Mouse (Mus musculus) megakaryocyte, adult 5-6 weeks (primary cell): ENCODE data around the gene Gm21812. TPM values are rescaled to one million over a fixed set of nuclear protein-coding genes. Genes with fewer than 3 reads are reported as not detected.
"Not testable (repeated sequence)": the region's sequence is repeated elsewhere in the genome, so short reads cannot be mapped to it uniquely, and the experiment has no call there.

Source experiments
- ATAC-seq: 2 replicates; pipeline ENCODE4 v1.8.0; 2016; ENCODE audit warnings: mild to moderate bottlenecking, inconsistent platforms; ENCODE audit not compliant: poor library complexity, severe bottlenecking
- total RNA-seq, 2 experiments: library from RNA; stranded (forward) in 1 of 2; stranded (reverse) in 1 of 2; fragments of 153-499, 151-499 nt in 1 of 2; fragments of 221-1000, 200-1000 nt in 1 of 2; gene quantifications; 2 replicates each; pipeline versions ENCODE4 v1.2.3 to v1.2.4; 2015 to 2017

Gene Gm21812
- not detected in 2 replicates for total RNA-seq (2015)
- not detected in 2 replicates for total RNA-seq (2017)

- not testable (repeated sequence) for ATAC-seq
Observed at GRCm38 (mm10) chrY:9347084-9347483, at the start of gene Gm21812. Gene Gm21812 (minus strand): TSS chrY:9347184.

Other genes starting within 250 kb of the Gm21812 start
- gene Gm21292, start 213.3 kb downstream of the Gm21812 start, total RNA-seq (2015): not detected in 2 replicates
- not detected in 2 replicates for gene Gm21292, start 213.3 kb downstream of the Gm21812 start, total RNA-seq (2017)
- gene Gm21721, start 145.0 kb downstream of the Gm21812 start, total RNA-seq (2015): not detected in 2 replicates
- not detected in 2 replicates for gene Gm21721, start 145.0 kb downstream of the Gm21812 start, total RNA-seq (2017)
- not detected in 2 replicates for gene Gm21874, start 69.0 kb upstream of the Gm21812 start, total RNA-seq (2015)
- gene Gm21874, start 69.0 kb upstream of the Gm21812 start, total RNA-seq (2017): not detected in 2 replicates